Mouse (Mus musculus) thymus, adult 2 months (tissue): Measurements from ENCODE around the gene Rassf8.

Experiments
- CTCF ChIP-seq: fragments of 200-500 bp; IDR thresholded peaks from 2 replicates; pipeline ENCODE4 v1.5.1; 2012; ENCODE audit warnings: mild to moderate bottlenecking, control low read depth, low read length, moderate library complexity, borderline replicate concordance; ENCODE audit not compliant: control insufficient read depth, poor library complexity, insufficient read depth; ENCODE audit errors: extremely low read depth
- POLR2A ChIP-seq: fragments of 200-500 bp; IDR thresholded peaks from 2 replicates; pipeline ENCODE4 v1.6.1; 2012; ENCODE audit warnings: mild to moderate bottlenecking, low read length, control low read depth, moderate library complexity; ENCODE audit not compliant: control insufficient read depth, poor library complexity, insufficient read depth; ENCODE audit errors: extremely low read depth

- TF ChIP-seq POLR2A (no peak), CTCF (no peak)
Measured at GRCm38 (mm10) chr6:145846948-145847347, 100.4 kb downstream of the Rassf8 start.
